Mouse (Mus musculus): ENCODE data around the gene Psma3. TPM values are rescaled to one million over a fixed set of nuclear protein-coding genes. Genes with fewer than 3 reads are reported as not detected.

The Psma3 gene
- 542 and 609 TPM in 2 replicates for polyA plus RNA-seq (2014; fragmentation: Nextera tagmentation; extraction: Ambion mirVana)

- peak within 1 kb of the TSS; percentile 96 for H3K4me3 ChIP-seq (ENCODE audit: low read depth, low read length)
- H3K4me2 ChIP-seq (ENCODE audit: low read depth, low read length) = peak within 1 kb of the TSS; percentile 55
- H3K36me3 ChIP-seq (ENCODE audit: control insufficient read depth, insufficient read depth, low read length) = no peaks in the 10 kb centered on the region
- ATAC-seq (ENCODE audit: low read depth) = peak; percentile 100
- peak within 1 kb of the TSS; percentile 93 for H3K27ac ChIP-seq (ENCODE audit: low read depth, low read length)
- WGBS = under 1% methylated on average over 69 of the region's 71 CpGs
- no peaks in the 10 kb centered on the region for H3K9me3 ChIP-seq (ENCODE audit: control insufficient read depth, low read length)
- H3K4me1 ChIP-seq (ENCODE audit: control insufficient read depth, insufficient read depth, low read length) = peaks cover 6% of the 10 kb centered on the region
- peak within 1 kb of the TSS; percentile 94 for H3K9ac ChIP-seq (replicated peaks; ENCODE audit: low read depth, low read length)
- no peaks in the 10 kb centered on the region for H3K27me3 ChIP-seq (ENCODE audit: control insufficient read depth, insufficient read depth, low read length)
Measured at GRCm38 (mm10) chr12:70974441-70975266, at the start of gene Psma3. Gene Psma3, plus strand, starts transcription at chr12:70974621.

DNA sequence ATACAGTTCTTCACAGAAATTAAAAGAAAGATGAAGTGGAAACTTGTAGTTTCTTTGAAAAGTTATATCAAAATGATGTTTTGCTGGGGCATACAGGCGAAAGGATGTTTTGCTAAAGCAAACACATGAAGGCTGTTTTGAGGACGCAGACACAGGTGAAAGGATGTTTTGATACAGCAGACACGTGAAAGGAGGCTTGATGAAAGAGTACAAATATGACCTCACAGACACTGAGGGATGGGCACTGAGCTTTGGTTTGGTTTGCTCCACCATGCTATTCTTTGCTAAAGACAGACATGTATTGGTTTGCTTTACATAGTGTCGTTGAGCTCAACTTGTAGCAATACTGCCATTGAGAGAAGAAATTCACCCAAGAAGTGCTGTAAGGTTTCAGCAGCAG, 44.6 kb upstream of the Psma3 start:
- H3K4me1 ChIP-seq (ENCODE audit: control insufficient read depth, insufficient read depth, low read length) = no peaks in the 10 kb centered on the region
- H3K4me3 ChIP-seq (ENCODE audit: low read depth, low read length) = no peak overlapping the region
- no peaks in the 10 kb centered on the region for H3K9me3 ChIP-seq (ENCODE audit: control insufficient read depth, low read length)
- no peaks in the 10 kb centered on the region for H3K27me3 ChIP-seq (ENCODE audit: control insufficient read depth, insufficient read depth, low read length)
- no peak overlapping the region for H3K4me2 ChIP-seq (ENCODE audit: low read depth, low read length)
- H3K36me3 ChIP-seq (ENCODE audit: control insufficient read depth, insufficient read depth, low read length) = no peaks in the 10 kb centered on the region
- ATAC-seq (ENCODE audit: low read depth) = no peak
- no peak overlapping the region for H3K9ac ChIP-seq (replicated peaks; ENCODE audit: low read depth, low read length)
- WGBS = 91% methylated on average over 4 of the region's 4 CpGs
- H3K27ac ChIP-seq (ENCODE audit: low read depth, low read length) = no peak overlapping the region

- peak; percentile 36 for ATAC-seq (ENCODE audit: low read depth)
- Histone ChIP-seq H3K27ac (ENCODE audit: low read depth, low read length) (peak overlapping the region; percentile 83), H3K9ac (replicated peaks; ENCODE audit: low read depth, low read length) (peak overlapping the region; percentile 88), H3K27me3 (ENCODE audit: control insufficient read depth, insufficient read depth, low read length) (no peaks in the 10 kb centered on the region), H3K36me3 (ENCODE audit: control insufficient read depth, insufficient read depth, low read length) (peaks cover 4% of the 10 kb centered on the region; the same call in 1 of the 2 replicates), H3K9me3 (ENCODE audit: control insufficient read depth, low read length) (no peaks in the 10 kb centered on the region), H3K4me3 (ENCODE audit: low read depth, low read length) (peak overlapping the region; percentile 86), H3K4me1 (ENCODE audit: control insufficient read depth, insufficient read depth, low read length) (no peaks in the 10 kb centered on the region), H3K4me2 (ENCODE audit: low read depth, low read length) (peak overlapping the region; percentile 53)
- WGBS = 16% methylated on average over 9 of the region's 12 CpGs
Measured at GRCm38 (mm10) chr12:70937150-70937549, 37.3 kb upstream of the Psma3 start.

DNA sequence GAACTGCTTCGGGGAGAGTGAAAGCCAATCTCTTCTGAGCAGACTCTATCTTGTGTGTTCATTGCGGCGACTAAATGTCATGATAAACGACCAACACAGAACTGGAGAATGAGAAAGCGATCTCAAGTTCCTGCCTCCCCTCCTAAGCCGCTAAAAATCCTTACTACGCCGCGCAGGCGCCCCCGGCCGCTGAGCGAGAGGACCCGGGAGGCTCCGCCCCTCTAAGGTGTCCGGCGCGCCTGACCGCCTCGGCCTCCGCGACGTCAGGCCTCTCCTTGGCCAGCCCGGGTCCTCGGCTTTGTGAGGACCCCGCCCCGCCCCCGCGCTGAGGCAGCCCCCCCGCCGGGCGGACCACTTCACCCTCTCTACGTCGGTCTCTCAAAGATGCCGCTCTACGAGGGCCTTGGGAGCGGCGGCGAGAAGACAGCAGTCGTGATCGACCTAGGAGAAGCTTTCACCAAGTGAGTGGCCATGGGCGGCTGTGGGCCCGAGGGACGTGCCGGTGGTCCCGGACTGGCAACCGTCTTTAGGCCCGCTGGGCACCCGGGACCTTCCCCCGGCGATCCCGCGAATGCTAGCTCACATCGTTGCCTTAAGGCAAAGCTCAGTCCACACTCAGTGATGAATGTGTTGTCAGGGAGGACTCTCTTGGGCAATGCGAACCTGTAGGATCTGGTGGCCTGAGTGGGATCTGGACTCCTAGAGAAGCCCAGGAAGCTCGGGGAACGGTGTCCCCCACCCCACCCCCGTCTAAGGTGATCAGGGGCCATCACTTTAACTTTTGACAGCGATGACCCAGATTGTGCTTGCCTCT, 36.6 kb upstream of the Psma3 start, which contains the start of gene Actr10:
Gene Actr10 (plus strand): TSS at position 287 of the 814 bp plus-strand sequence.
- peak; percentile 98 for ATAC-seq (ENCODE audit: low read depth)
- H3K36me3 ChIP-seq (ENCODE audit: control insufficient read depth, insufficient read depth, low read length) = peaks cover 9% of the 10 kb centered on the region; the same call in 1 of the 2 replicates
- no peaks in the 10 kb centered on the region for H3K27me3 ChIP-seq (ENCODE audit: control insufficient read depth, insufficient read depth, low read length)
- no peaks in the 10 kb centered on the region for H3K9me3 ChIP-seq (ENCODE audit: control insufficient read depth, low read length)
- peak within 1 kb of the TSS; percentile 88 for H3K9ac ChIP-seq (replicated peaks; ENCODE audit: low read depth, low read length)
- H3K27ac ChIP-seq (ENCODE audit: low read depth, low read length) = peak within 1 kb of the TSS; percentile 83
- no peaks in the 10 kb centered on the region for H3K4me1 ChIP-seq (ENCODE audit: control insufficient read depth, insufficient read depth, low read length)
- peak within 1 kb of the TSS; percentile 53 for H3K4me2 ChIP-seq (ENCODE audit: low read depth, low read length)
- under 1% methylated on average over 59 of the region's 59 CpGs for WGBS
- peak within 1 kb of the TSS; percentile 86 for H3K4me3 ChIP-seq (ENCODE audit: low read depth, low read length)

DNA sequence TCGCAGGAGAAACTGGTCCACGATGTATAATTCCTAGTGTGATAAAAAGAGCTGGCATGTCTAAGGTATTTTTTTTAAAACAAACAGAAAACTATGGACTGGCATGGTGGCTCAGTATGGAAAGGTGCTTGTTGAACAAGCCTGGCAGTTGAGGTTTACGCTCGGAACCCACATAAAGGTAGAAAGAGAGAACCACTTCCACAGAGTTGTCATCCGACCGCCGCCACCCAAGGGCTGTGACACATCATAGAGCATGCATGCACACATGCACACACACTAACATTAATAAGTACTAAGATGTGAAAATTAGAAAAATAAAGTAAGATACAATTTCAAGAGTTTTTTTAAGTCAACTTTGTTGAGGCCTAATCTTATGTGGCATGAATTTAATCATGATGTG, 33.6 kb upstream of the Psma3 start:
- H3K4me2 ChIP-seq (ENCODE audit: low read depth, low read length) = no peak overlapping the region
- H3K4me3 ChIP-seq (ENCODE audit: low read depth, low read length) = no peak overlapping the region
- H3K27me3 ChIP-seq (ENCODE audit: control insufficient read depth, insufficient read depth, low read length) = no peaks in the 10 kb centered on the region
- ATAC-seq (ENCODE audit: low read depth) = no peak
- no peak overlapping the region for H3K9ac ChIP-seq (replicated peaks; ENCODE audit: low read depth, low read length)
- peaks cover 27% of the 10 kb centered on the region; the same call in 1 of the 2 replicates for H3K36me3 ChIP-seq (ENCODE audit: control insufficient read depth, insufficient read depth, low read length)
- 96% methylated on average over 7 of the region's 7 CpGs for WGBS
- H3K27ac ChIP-seq (ENCODE audit: low read depth, low read length) = no peak overlapping the region
- no peaks in the 10 kb centered on the region for H3K4me1 ChIP-seq (ENCODE audit: control insufficient read depth, insufficient read depth, low read length)
- no peaks in the 10 kb centered on the region for H3K9me3 ChIP-seq (ENCODE audit: control insufficient read depth, low read length)

- Histone ChIP-seq H3K36me3 (ENCODE audit: control insufficient read depth, insufficient read depth, low read length) (peaks cover 40% of the 10 kb centered on the region), H3K27ac (ENCODE audit: low read depth, low read length) (no peak overlapping the region), H3K9ac (replicated peaks; ENCODE audit: low read depth, low read length) (no peak overlapping the region), H3K4me2 (ENCODE audit: low read depth, low read length) (no peak overlapping the region), H3K9me3 (ENCODE audit: control insufficient read depth, low read length) (no peaks in the 10 kb centered on the region), H3K4me1 (ENCODE audit: control insufficient read depth, insufficient read depth, low read length) (no peaks in the 10 kb centered on the region), H3K4me3 (ENCODE audit: low read depth, low read length) (no peak overlapping the region), H3K27me3 (ENCODE audit: control insufficient read depth, insufficient read depth, low read length) (no peaks in the 10 kb centered on the region)
- no peak for ATAC-seq (ENCODE audit: low read depth)
- WGBS = 100% methylated on average over 5 of the region's 5 CpGs
Measured at GRCm38 (mm10) chr12:70944181-70944580, 30.2 kb upstream of the Psma3 start.

DNA sequence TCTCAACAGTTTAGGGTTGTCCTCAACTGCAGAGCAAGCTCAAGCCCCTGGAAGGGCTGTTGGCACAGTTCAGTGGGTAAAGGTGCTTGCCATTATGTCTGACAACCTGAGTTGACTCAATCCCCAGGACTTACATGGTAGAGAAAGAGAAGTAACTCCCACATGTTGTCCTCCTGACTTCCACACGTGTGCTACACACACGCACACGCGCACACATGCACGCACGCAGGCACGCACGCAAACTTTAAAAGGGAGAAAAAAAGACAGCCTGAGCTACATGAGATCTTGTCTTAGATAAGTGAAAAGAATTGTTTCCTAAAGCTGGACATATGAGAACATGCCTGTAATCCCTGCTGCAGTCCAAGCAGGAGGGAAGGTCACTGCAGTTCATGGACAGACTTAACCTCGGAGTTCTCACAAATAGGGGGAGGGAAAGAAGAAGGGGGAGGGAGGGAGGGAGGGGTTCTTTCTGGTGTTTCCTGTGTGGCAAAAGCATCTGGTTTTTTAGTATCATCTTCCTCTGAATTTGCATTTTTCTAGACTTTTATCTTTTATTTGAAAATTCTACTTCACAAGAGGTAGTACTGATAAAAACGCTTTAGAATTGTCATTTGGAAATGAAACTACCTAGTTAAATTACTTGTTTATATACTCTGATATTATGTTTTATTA, 27.7 kb upstream of the Psma3 start:
- Histone ChIP-seq H3K9ac (replicated peaks; ENCODE audit: low read depth, low read length) (no peak overlapping the region), H3K27ac (ENCODE audit: low read depth, low read length) (no peak overlapping the region), H3K4me3 (ENCODE audit: low read depth, low read length) (no peak overlapping the region), H3K4me1 (ENCODE audit: control insufficient read depth, insufficient read depth, low read length) (no peaks in the 10 kb centered on the region), H3K36me3 (ENCODE audit: control insufficient read depth, insufficient read depth, low read length) (peaks cover 42% of the 10 kb centered on the region), H3K4me2 (ENCODE audit: low read depth, low read length) (no peak overlapping the region), H3K9me3 (ENCODE audit: control insufficient read depth, low read length) (no peaks in the 10 kb centered on the region), H3K27me3 (ENCODE audit: control insufficient read depth, insufficient read depth, low read length) (no peaks in the 10 kb centered on the region)
- WGBS = 95% methylated on average over 10 of the region's 10 CpGs
- ATAC-seq (ENCODE audit: low read depth) = no peak

GRCm38 (mm10) chr12:70958640-70959039, 15.8 kb upstream of the Psma3 start:
- no peak for ATAC-seq (ENCODE audit: low read depth)
- Histone ChIP-seq H3K9me3 (ENCODE audit: control insufficient read depth, low read length) (no peaks in the 10 kb centered on the region), H3K27ac (ENCODE audit: low read depth, low read length) (no peak overlapping the region), H3K27me3 (ENCODE audit: control insufficient read depth, insufficient read depth, low read length) (no peaks in the 10 kb centered on the region), H3K4me1 (ENCODE audit: control insufficient read depth, insufficient read depth, low read length) (no peaks in the 10 kb centered on the region), H3K36me3 (ENCODE audit: control insufficient read depth, insufficient read depth, low read length) (peaks cover 71% of the 10 kb centered on the region), H3K4me2 (ENCODE audit: low read depth, low read length) (no peak overlapping the region), H3K4me3 (ENCODE audit: low read depth, low read length) (no peak overlapping the region), H3K9ac (replicated peaks; ENCODE audit: low read depth, low read length) (no peak overlapping the region)
- 85% methylated on average over 4 of the region's 4 CpGs for WGBS
